Mouse (Mus musculus) megakaryocyte, embryonic 14.5 days (primary cell): ENCODE data around the gene Tjp1.

Source experiments
- FLI1 ChIP-seq: IDR thresholded peaks from 2 replicates; pipeline ENCODE4 v1.6.1; 2012; ENCODE audit warnings: low read length, inconsistent platforms, mixed read lengths
- GATA1 ChIP-seq: IDR thresholded peaks from 3 replicates; pipeline ENCODE4 v1.6.1; 2012; ENCODE audit warnings: mixed read lengths, low read length, inconsistent platforms, borderline replicate concordance

- no peak for TF ChIP-seq GATA1
- no peak for TF ChIP-seq FLI1
Measured at GRCm38 (mm10) chr7:65317418-65317817, 210.2 kb downstream of the Tjp1 start.
